Mouse (Mus musculus): ENCODE measurements at regions not wholly inside any gene's neighbourhood (a gene's known extent, or its start where the extent isn't known, plus 50 kb on each side); places are given as distances from the start of the nearest gene placed in this dataset.

GRCm38 (mm10) chr5:54741440-54741839, 743.1 kb downstream of the Stim2 start:
- no peak for DNase-seq

- DNase-seq = no peak
Measured at GRCm38 (mm10) chr5:54746973-54747372, 748.7 kb downstream of the Stim2 start.

GRCm38 (mm10) chr5:54753372-54753771, 755.1 kb downstream of the Stim2 start:
- no peak for DNase-seq

- no peak for DNase-seq
Measured at GRCm38 (mm10) chr5:54759657-54760056, 761.4 kb downstream of the Stim2 start.

GRCm38 (mm10) chr5:54763019-54763418, 764.7 kb downstream of the Stim2 start:
- no peak for DNase-seq

GRCm38 (mm10) chr5:54796953-54797450, 798.7 kb downstream of the Stim2 start:
- DNase-seq = peak; percentile 58

- DNase-seq = no peak
Measured at GRCm38 (mm10) chr5:54827076-54827475, 828.8 kb downstream of the Stim2 start.
